Mouse (Mus musculus): ENCODE results near the gene Vmn2r4.
"Not testable (repeated sequence)": the region's sequence is repeated elsewhere in the genome, so short reads cannot be mapped to it uniquely, and the experiment has no call there.

DNA sequence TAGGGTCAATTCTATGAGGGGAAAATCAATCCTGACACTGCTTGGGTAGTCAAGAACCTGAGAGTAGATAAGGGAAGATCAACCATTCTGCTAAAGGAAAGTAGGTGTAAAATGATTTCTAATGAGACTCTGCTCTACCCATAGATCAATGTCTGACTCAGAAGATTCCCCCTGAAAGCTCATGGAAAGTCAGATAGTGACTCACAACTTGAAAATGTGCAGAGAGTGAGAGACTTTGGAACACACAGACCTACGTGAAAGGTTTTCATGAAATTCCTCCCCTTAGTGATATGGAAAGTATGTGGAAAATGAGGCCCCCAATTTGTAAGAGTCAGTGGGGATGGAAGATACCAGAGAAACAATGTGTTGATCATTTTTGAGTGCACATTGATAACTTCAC lies 7.0 kb upstream of the Vmn2r4 start:
- not testable (repeated sequence) for TF ChIP-seq CTCF (IDR thresholded peaks at IDR 0.05; ENCODE audit: borderline replicate concordance, extremely low read depth, insufficient read depth, insufficient read length); POLR2A (IDR thresholded peaks at IDR 0.05; ENCODE audit: borderline replicate concordance, extremely low read depth, insufficient read depth, insufficient read length, poor library complexity, severe bottlenecking)

Data from brain, embryonic 14.5 days (tissue).